Mouse (Mus musculus): Measurements from ENCODE around the gene Muc4. TPM values are rescaled to one million over a fixed set of nuclear protein-coding genes. Genes with fewer than 3 reads are reported as not detected.

The Muc4 gene
- polyA plus RNA-seq, 1 experiment from 2014 or later, result 8.8 TPM

DNA sequence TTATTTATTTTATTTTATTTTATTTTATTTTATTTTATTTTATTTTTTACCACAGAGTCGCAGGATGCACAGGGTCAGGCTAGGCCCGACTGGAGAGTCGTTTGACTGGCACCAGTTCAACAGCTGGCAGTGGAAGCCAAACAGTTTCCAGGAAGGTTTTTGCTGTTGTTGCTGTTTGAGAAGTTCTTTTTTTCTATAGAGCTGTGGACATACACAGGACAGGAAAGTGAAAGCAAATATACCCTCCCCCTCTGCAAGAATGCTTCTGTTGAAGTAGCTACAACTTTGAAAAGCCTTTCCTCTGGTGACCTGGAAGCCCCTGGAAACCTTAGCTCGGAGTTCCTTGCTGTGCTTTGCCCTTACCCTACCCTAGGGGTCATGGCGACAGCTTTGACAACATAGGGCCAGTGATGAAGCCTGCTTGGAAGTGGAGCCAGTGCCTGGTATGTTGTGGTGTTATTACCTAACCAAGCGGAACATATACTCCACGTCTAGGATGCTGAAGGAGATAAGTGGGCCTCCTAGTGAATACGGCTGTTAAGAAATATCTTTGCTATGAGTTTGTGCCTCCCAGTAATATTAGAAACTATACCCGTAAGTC is 32.3 kb upstream of the Muc4 start:
- no peak overlapping the region for H3K27ac ChIP-seq (ENCODE audit: low read length)
- H3K27me3 ChIP-seq (ENCODE audit: control insufficient read depth, insufficient read depth, low read length), result no peaks in the 10 kb centered on the region
- H3K4me2 ChIP-seq (replicated peaks; ENCODE audit: low read depth, low read length), result no peak overlapping the region
- H3K9ac ChIP-seq (replicated peaks; ENCODE audit: low read depth, low read length), result no peak overlapping the region
- no peak for ATAC-seq (ENCODE audit: insufficient number of reproducible peaks, insufficient read depth, low FRiP score, low read depth)
- no peaks in the 10 kb centered on the region for H3K36me3 ChIP-seq (ENCODE audit: control insufficient read depth, insufficient read depth, low read length)
- peaks cover 4% of the 10 kb centered on the region; the same call in 1 of the 2 replicates for H3K4me1 ChIP-seq (ENCODE audit: control insufficient read depth, insufficient read depth, low read length)
- H3K4me3 ChIP-seq (ENCODE audit: low read depth, low read length), result no peak overlapping the region
- H3K9me3 ChIP-seq (ENCODE audit: control insufficient read depth, low read depth, low read length), result no peaks in the 10 kb centered on the region
- 61% methylated on average over 9 of the region's 9 CpGs for WGBS

DNA sequence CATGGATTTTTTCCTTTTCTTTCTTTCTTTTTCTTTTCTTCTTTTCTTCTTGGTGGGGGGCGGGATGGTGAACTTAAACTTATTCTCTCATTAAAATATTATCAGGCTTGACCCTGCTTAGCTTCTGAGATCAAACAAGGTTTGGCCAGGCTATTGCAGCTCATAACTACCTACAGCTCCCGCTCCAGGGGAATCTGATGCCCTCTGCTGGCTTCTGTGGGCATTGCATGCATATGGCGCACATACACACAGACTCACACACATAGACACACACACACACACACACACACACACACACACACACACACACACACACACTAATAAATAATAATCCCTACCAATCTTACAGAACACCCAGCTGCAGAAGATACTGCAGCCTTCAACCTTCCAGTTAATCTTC is 30.1 kb upstream of the Muc4 start:
- no peak for ATAC-seq (ENCODE audit: insufficient number of reproducible peaks, insufficient read depth, low FRiP score, low read depth)
- H3K4me2 ChIP-seq (replicated peaks; ENCODE audit: low read depth, low read length), result no peak overlapping the region

DNA sequence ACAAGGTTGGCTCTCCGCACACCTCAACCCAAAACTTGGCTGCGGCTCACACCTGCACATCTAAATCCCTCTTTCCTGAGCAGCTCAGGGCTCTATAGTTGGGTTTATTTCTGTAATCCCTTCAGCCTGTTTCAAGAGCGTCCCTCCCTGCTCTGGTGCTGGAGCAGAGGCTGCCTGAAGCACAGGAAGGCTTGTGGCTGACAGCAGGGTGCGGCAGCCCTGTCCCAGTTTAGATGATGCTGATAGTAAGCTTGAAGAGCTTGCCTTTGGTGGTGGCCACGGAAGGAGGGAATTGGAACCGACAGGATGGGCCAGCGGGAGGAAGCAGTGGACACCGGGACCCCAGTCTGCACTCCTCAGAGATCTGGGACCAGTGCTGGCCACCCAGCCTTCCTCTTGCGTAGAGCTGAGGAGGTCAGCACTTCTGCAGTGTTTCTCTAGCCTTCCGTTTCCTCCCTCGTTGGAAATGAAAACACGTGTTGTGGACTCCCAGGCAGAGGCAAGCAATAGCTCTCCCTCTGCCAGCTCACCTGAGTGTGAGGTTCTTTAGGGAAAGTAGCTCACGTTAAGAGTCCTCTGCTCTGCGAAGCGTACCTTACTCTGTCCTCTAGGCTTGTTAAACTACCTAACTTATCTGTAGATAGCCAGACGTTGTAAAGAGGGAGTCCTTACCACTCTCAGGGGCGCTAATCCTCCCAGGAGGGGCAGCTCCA is 28.4 kb upstream of the Muc4 start:
- no peak for ATAC-seq (ENCODE audit: insufficient number of reproducible peaks, insufficient read depth, low FRiP score, low read depth)
- Histone ChIP-seq H3K4me2 (replicated peaks; ENCODE audit: low read depth, low read length) (no peak overlapping the region), H3K4me1 (ENCODE audit: control insufficient read depth, insufficient read depth, low read length) (peaks cover 8% of the 10 kb centered on the region), H3K27me3 (ENCODE audit: control insufficient read depth, insufficient read depth, low read length) (no peaks in the 10 kb centered on the region), H3K4me3 (ENCODE audit: low read depth, low read length) (no peak overlapping the region), H3K9me3 (ENCODE audit: control insufficient read depth, low read depth, low read length) (no peaks in the 10 kb centered on the region), H3K9ac (replicated peaks; ENCODE audit: low read depth, low read length) (no peak overlapping the region), H3K36me3 (ENCODE audit: control insufficient read depth, insufficient read depth, low read length) (no peaks in the 10 kb centered on the region), H3K27ac (ENCODE audit: low read length) (no peak overlapping the region)
- 56% methylated on average over 17 of the region's 17 CpGs for WGBS

More for the DNA sequence above, 30.1 kb upstream of the Muc4 start:
- Histone ChIP-seq H3K9ac (replicated peaks; ENCODE audit: low read depth, low read length) (no peak overlapping the region), H3K4me3 (ENCODE audit: low read depth, low read length) (no peak overlapping the region), H3K27ac (ENCODE audit: low read length) (no peak overlapping the region), H3K4me1 (ENCODE audit: control insufficient read depth, insufficient read depth, low read length) (peaks cover 8% of the 10 kb centered on the region), H3K27me3 (ENCODE audit: control insufficient read depth, insufficient read depth, low read length) (no peaks in the 10 kb centered on the region), H3K9me3 (ENCODE audit: control insufficient read depth, low read depth, low read length) (no peaks in the 10 kb centered on the region), H3K36me3 (ENCODE audit: control insufficient read depth, insufficient read depth, low read length) (no peaks in the 10 kb centered on the region)
- 95% methylated on average over 3 of the region's 3 CpGs for WGBS

DNA sequence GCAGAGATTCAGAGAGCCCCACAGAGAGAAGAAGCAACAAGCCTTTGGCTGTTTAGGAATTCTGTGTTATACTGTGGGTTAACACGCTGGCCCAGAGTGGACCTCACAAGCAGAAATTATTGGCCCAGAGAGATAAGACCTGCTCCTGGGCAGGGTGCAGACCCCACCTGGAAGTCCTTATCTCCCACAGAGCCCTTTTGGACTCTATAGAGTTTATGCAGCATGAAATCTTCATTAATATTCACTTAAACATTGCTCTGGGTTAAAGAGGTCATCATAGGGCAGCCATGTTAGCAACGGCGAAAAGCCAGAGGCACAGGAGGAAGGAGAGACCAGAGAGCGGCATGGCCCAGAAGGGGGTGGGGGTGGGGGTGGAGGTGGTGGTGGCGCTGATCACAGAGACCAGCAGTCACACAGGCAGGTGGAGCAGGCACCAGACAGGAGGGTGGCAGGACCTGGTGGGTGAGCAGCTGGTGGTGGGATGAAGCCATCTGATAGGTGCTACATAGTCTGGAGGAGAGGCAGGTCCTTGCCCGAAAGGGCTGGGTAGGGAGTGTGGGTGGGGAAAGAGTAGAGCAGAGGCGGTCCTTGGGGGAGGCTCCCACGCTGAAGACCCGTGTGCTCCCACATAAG is 27.7 kb upstream of the Muc4 start:
- Histone ChIP-seq H3K9ac (replicated peaks; ENCODE audit: low read depth, low read length) (no peak overlapping the region), H3K4me3 (ENCODE audit: low read depth, low read length) (no peak overlapping the region), H3K36me3 (ENCODE audit: control insufficient read depth, insufficient read depth, low read length) (no peaks in the 10 kb centered on the region), H3K4me2 (replicated peaks; ENCODE audit: low read depth, low read length) (no peak overlapping the region), H3K9me3 (ENCODE audit: control insufficient read depth, low read depth, low read length) (no peaks in the 10 kb centered on the region), H3K4me1 (ENCODE audit: control insufficient read depth, insufficient read depth, low read length) (peaks cover 8% of the 10 kb centered on the region), H3K27me3 (ENCODE audit: control insufficient read depth, insufficient read depth, low read length) (no peaks in the 10 kb centered on the region), H3K27ac (ENCODE audit: low read length) (no peak overlapping the region)
- 51% methylated on average over 9 of the region's 9 CpGs for WGBS
- ATAC-seq (ENCODE audit: insufficient number of reproducible peaks, insufficient read depth, low FRiP score, low read depth), result peak; percentile 57

- no peaks in the 10 kb centered on the region for H3K27me3 ChIP-seq (ENCODE audit: control insufficient read depth, insufficient read depth, low read length)
- 0 out of 2 replicates have a peak, but pooled peaks have one; percentile 30 for ATAC-seq (ENCODE audit: insufficient number of reproducible peaks, insufficient read depth, low FRiP score, low read depth)
- no peak overlapping the region for H3K4me3 ChIP-seq (ENCODE audit: low read depth, low read length)
- no peak overlapping the region for H3K9ac ChIP-seq (replicated peaks; ENCODE audit: low read depth, low read length)
- H3K4me1 ChIP-seq (ENCODE audit: control insufficient read depth, insufficient read depth, low read length), result peaks cover 6% of the 10 kb centered on the region
- no peak overlapping the region for H3K4me2 ChIP-seq (replicated peaks; ENCODE audit: low read depth, low read length)
- WGBS, result 56% methylated on average over 10 of the region's 10 CpGs
- no peaks in the 10 kb centered on the region for H3K9me3 ChIP-seq (ENCODE audit: control insufficient read depth, low read depth, low read length)
- no peak overlapping the region for H3K27ac ChIP-seq (ENCODE audit: low read length)
- H3K36me3 ChIP-seq (ENCODE audit: control insufficient read depth, insufficient read depth, low read length), result no peaks in the 10 kb centered on the region
Measured at GRCm38 (mm10) chr16:32708457-32709033, 27.1 kb upstream of the Muc4 start.

- WGBS, result 84% methylated on average over 8 of the region's 8 CpGs
- no peak overlapping the region for H3K27ac ChIP-seq (ENCODE audit: low read length)
Measured at GRCm38 (mm10) chr16:32709116-32709515, 26.6 kb upstream of the Muc4 start.

DNA sequence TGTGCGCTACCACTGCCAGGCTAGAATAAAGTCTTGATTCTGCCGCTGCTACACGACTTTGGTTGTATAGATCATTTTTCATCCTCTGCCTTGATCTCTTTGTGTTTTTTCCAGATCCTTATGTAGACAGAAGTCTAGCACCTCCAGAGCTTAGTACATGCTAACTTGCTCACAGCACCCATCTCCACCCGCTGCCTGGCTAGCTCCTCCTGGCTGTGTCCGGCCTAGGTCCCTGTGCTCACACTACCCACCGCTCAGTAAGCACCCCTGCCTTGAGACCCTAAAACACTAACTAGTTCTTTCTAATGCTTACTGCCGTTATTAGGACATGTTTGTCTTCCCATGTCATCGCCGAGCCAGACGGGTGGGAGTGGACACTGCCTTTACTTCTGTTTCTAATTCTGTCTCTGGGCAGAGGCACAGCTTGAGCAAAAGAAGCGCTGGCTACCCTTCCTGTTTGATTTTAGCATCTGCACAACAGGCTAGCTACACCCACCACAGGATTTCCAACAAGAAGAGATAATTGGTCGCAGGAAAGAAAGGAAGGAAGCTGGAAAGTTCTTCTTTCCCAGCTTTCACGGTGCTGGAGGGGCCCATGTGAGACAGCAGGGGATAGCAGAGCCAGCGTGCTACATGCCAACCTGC is 25.1 kb upstream of the Muc4 start:
- Histone ChIP-seq H3K27ac (ENCODE audit: low read length) (no peak overlapping the region), H3K4me2 (replicated peaks; ENCODE audit: low read depth, low read length) (no peak overlapping the region), H3K9me3 (ENCODE audit: control insufficient read depth, low read depth, low read length) (no peaks in the 10 kb centered on the region), H3K27me3 (ENCODE audit: control insufficient read depth, insufficient read depth, low read length) (no peaks in the 10 kb centered on the region), H3K36me3 (ENCODE audit: control insufficient read depth, insufficient read depth, low read length) (no peaks in the 10 kb centered on the region), H3K4me3 (ENCODE audit: low read depth, low read length) (no peak overlapping the region), H3K9ac (replicated peaks; ENCODE audit: low read depth, low read length) (no peak overlapping the region), H3K4me1 (ENCODE audit: control insufficient read depth, insufficient read depth, low read length) (peaks cover 5% of the 10 kb centered on the region; the same call in 1 of the 2 replicates)
- 68% methylated on average over 14 of the region's 14 CpGs for WGBS
- no peak for ATAC-seq (ENCODE audit: insufficient number of reproducible peaks, insufficient read depth, low FRiP score, low read depth)

More at GRCm38 (mm10) chr16:32709116-32709515, 26.6 kb upstream of the Muc4 start:
- Histone ChIP-seq H3K9me3 (ENCODE audit: control insufficient read depth, low read depth, low read length) (no peaks in the 10 kb centered on the region), H3K9ac (replicated peaks; ENCODE audit: low read depth, low read length) (no peak overlapping the region), H3K4me1 (ENCODE audit: control insufficient read depth, insufficient read depth, low read length) (peaks cover 5% of the 10 kb centered on the region; the same call in 1 of the 2 replicates), H3K36me3 (ENCODE audit: control insufficient read depth, insufficient read depth, low read length) (no peaks in the 10 kb centered on the region), H3K4me3 (ENCODE audit: low read depth, low read length) (no peak overlapping the region), H3K27me3 (ENCODE audit: control insufficient read depth, insufficient read depth, low read length) (no peaks in the 10 kb centered on the region), H3K4me2 (replicated peaks; ENCODE audit: low read depth, low read length) (no peak overlapping the region)
- no peak for ATAC-seq (ENCODE audit: insufficient number of reproducible peaks, insufficient read depth, low FRiP score, low read depth)

DNA sequence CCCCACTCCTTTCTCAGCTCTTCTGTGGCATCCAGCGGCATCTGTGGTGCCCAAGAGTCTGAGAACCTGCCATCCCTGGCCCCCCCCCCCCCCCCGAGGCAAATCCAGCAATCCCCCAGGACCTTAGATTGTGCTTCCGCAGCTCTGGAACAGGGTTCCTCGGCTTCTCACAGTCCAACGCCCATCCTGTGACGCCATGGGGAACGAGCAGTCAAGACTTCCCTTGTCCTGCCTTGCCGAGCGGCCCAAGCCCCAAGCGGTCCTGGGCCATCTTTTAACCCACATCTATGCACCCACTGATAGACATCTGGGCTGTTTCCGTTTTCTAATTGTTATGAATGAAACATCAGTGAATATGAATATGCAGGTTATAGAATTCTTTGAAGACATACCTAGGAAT is 23.5 kb upstream of the Muc4 start:
- Histone ChIP-seq H3K4me1 (ENCODE audit: control insufficient read depth, insufficient read depth, low read length) (peaks cover 5% of the 10 kb centered on the region; the same call in 1 of the 2 replicates), H3K36me3 (ENCODE audit: control insufficient read depth, insufficient read depth, low read length) (no peaks in the 10 kb centered on the region), H3K27ac (ENCODE audit: low read length) (no peak overlapping the region), H3K9ac (replicated peaks; ENCODE audit: low read depth, low read length) (no peak overlapping the region), H3K27me3 (ENCODE audit: control insufficient read depth, insufficient read depth, low read length) (no peaks in the 10 kb centered on the region), H3K9me3 (ENCODE audit: control insufficient read depth, low read depth, low read length) (no peaks in the 10 kb centered on the region), H3K4me2 (replicated peaks; ENCODE audit: low read depth, low read length) (no peak overlapping the region), H3K4me3 (ENCODE audit: low read depth, low read length) (no peak overlapping the region)
- ATAC-seq (ENCODE audit: insufficient number of reproducible peaks, insufficient read depth, low FRiP score, low read depth), result no peak
- 88% methylated on average over 11 of the region's 11 CpGs for WGBS

All from stomach, embryonic 14.5 days (tissue).